25 mouse cellular contexts compared by ENCODE assay signal in genomic region chr6:146705631-146706030, GRCm38 (mm10).
"Had no signal": no experiment of that assay in that cellular context is flagged by ENCODE, and none has a peak within 500 bp of the region (broad histone marks: within the 10 kb centered on the region; RNA-seq: fewer than 3 reads in every experiment).

No protein-coding gene starts in this region.

- H3K4me3 ChIP-seq: gastrocnemius, adult 2 months; heart, adult 2 months; heart, embryonic 13.5 days; heart, embryonic 15.5 days; hindbrain, embryonic 10.5 days; hindbrain, embryonic 12.5 days; intestine, embryonic 15.5 days; limb, embryonic 13.5 days; limb, embryonic 15.5 days; liver, embryonic 12.5 days had no signal

- H3K27me3 ChIP-seq: heart, embryonic 13.5 days; heart, embryonic 15.5 days; hindbrain, embryonic 12.5 days; intestine, embryonic 15.5 days; limb, embryonic 13.5 days; limb, embryonic 15.5 days; liver, embryonic 12.5 days had no signal

- H3K36me3 ChIP-seq: heart, embryonic 13.5 days; heart, embryonic 15.5 days; hindbrain, embryonic 10.5 days; hindbrain, embryonic 12.5 days; intestine, embryonic 15.5 days; limb, embryonic 13.5 days; limb, embryonic 15.5 days; liver, embryonic 12.5 days had no signal

- DNase-seq: gastrocnemius, adult 2 months; gastrocnemius, postnatal 10 days; gastrocnemius, postnatal 36 days; heart, adult 2 months; heart, postnatal 4 days; kidney, adult 18-20 months; kidney, adult 8-10 months; kidney, postnatal 10 days; kidney, postnatal 25 days; layer of hippocampus, adult 9-11 months; layer of hippocampus, postnatal 36 days; left cerebral cortex, postnatal 4 days had no signal

- H3K4me1 ChIP-seq: hindbrain, embryonic 10.5 days; hindbrain, embryonic 12.5 days; intestine, embryonic 15.5 days had no signal

- H3K9me3 ChIP-seq: heart, embryonic 15.5 days; hindbrain, embryonic 10.5 days; hindbrain, embryonic 12.5 days; intestine, embryonic 15.5 days; limb, embryonic 13.5 days; limb, embryonic 15.5 days had no signal

- H3K27ac ChIP-seq: gastrocnemius, adult 2 months; heart, adult 2 months; heart, embryonic 13.5 days; heart, embryonic 15.5 days; hindbrain, embryonic 10.5 days; hindbrain, embryonic 12.5 days; hindbrain, embryonic 14.5 days; intestine, embryonic 15.5 days; limb, embryonic 13.5 days; limb, embryonic 15.5 days; liver, embryonic 12.5 days; liver, embryonic 14.5 days had no signal

- ATAC-seq: hindbrain, embryonic 16.5 days; inflammation-experienced regulatory T-cells, adult 6 months; intestine, embryonic 15.5 days; intestine, postnatal 0 days; liver, embryonic 12.5 days had no signal
